Mouse (Mus musculus): ENCODE measurements around the gene Plin5.

Gene Plin5

GRCm38 (mm10) chr17:56139858-56140595, 22.6 kb upstream of the Plin5 start, which contains the start of gene Sema6b:
Sema6b (minus strand) TSS chr17:56140343.
- CTCF ChIA-PET: interaction anchor here (0.6 to 3.5 kb wide), 14 partner anchors 8 to 181 kb away, joined by 3 to 20 read pairs (median 3); partner anchors contain the start of genes Sh3gl1 (in 1 of the 4) and Yju2 (in 1 of the 4)
- POLR2A ChIA-PET: interaction anchor here in 3 of 4 experiments (0.6 to 1.9 kb wide), 13 partner anchors 9 to 931 kb away, joined by 3 to 12 read pairs (median 4); partner anchors contain the start of genes Dpp9 (in 1 of the 3), Hdgfl2 (in 1 of the 3) and Uhrf1 (in 1 of the 3)

GRCm38 (mm10) chr17:56139355-56139754, 22.0 kb upstream of the Plin5 start:
- POLR2A ChIA-PET: interaction anchor here in 3 of 4 experiments (0.6 to 1.9 kb wide), 12 partner anchors 8 to 932 kb away, joined by 3 to 12 read pairs (median 4); partner anchors contain the start of genes Dpp9 (in 1 of the 3), Hdgfl2 (in 1 of the 3) and Uhrf1 (in 1 of the 3)
- CTCF ChIA-PET: interaction anchor here in 3 of 4 experiments (0.6 to 1.5 kb wide), 5 partner anchors 14 to 68 kb away, joined by 3 to 8 read pairs (median 4); no protein-coding TSS in a partner anchor

GRCm38 (mm10) chr17:56137839-56138613, 20.6 kb upstream of the Plin5 start:
- CTCF ChIA-PET: interaction anchor here in 2 of 4 experiments (0.6 to 1.4 kb wide), 8 partner anchors 11 to 213 kb away, joined by 3 to 5 read pairs (median 4); no protein-coding TSS in a partner anchor
- POLR2A ChIA-PET: interaction anchor here in 1 of 4 experiments (1.2 to 1.5 kb wide), 3 partner anchors 22 to 213 kb away, joined by 3 to 4 read pairs (median 3); no protein-coding TSS in a partner anchor

- POLR2A ChIA-PET: no interaction called here
Observed at GRCm38 (mm10) chr17:56136558-56136957, 19.2 kb upstream of the Plin5 start.

GRCm38 (mm10) chr17:56134463-56134971, 17.1 kb upstream of the Plin5 start:
- CTCF ChIA-PET: interaction anchor here in 3 of 4 experiments (0.6 to 3.1 kb wide), 18 partner anchors 9 to 628 kb away, joined by 3 to 16 read pairs (median 4); partner anchors contain the start of genes Dpp9 (in 1 of the 3) and Lrg1 (in 1 of the 3)
- POLR2A ChIA-PET: interaction anchor here in 3 of 4 experiments (0.6 to 1.8 kb wide), 9 partner anchors 13 to 538 kb away, joined by 3 to 5 read pairs (median 3); partner anchors contain the start of genes Ebi3 (in 1 of the 3), Hdgfl2 (in 1 of the 3), Lrg1 (in 1 of the 3) and Ranbp3 (in 1 of the 3)

More at GRCm38 (mm10) chr17:56136558-56136957, 19.2 kb upstream of the Plin5 start:
- CTCF ChIA-PET: interaction anchor here in 3 of 4 experiments (0.5 to 1.7 kb wide), 7 partner anchors 11 to 490 kb away, joined by 3 to 5 read pairs (median 4); partner anchors contain the start of gene Lonp1 (in 1 of the 3)

GRCm38 (mm10) chr17:56133457-56134363, 16.3 kb upstream of the Plin5 start:
- POLR2A ChIA-PET: interaction anchor here (0.6 to 1.8 kb wide), 11 partner anchors 14 to 539 kb away, joined by 3 to 5 read pairs (median 3); partner anchors contain the start of genes Hdgfl2 (in 1 of the 4) and Ranbp3 (in 1 of the 4)
- CTCF ChIA-PET: interaction anchor here (0.5 to 3.1 kb wide), 24 partner anchors 8 to 629 kb away, joined by 3 to 16 read pairs (median 4); partner anchors contain the start of genes Dpp9 (in 1 of the 4) and Lrg1 (in 1 of the 4)

- CTCF ChIA-PET: interaction anchor here in 3 of 4 experiments (0.9 to 3.1 kb wide), 4 partner anchors 12 to 123 kb away, joined by 3 to 16 read pairs (median 7); partner anchors contain the start of gene Lrg1 (in 1 of the 3)
- POLR2A ChIA-PET: interaction anchor here in 1 of 4 experiments (0.6 kb wide), 1 partner anchor 8 kb away, joined by 3 read pairs; no protein-coding TSS in a partner anchor
Observed at GRCm38 (mm10) chr17:56132661-56133060, 15.3 kb upstream of the Plin5 start.

- ChIA-PET CTCF (interaction anchor here (0.6 to 2.6 kb wide), 89 partner anchors 8 to 533 kb away, joined by 3 to 29 read pairs (median 4); partner anchors contain the start of genes Plin5 (in 3 of the 4), Sema6b (in 3 of the 4), Dpp9 (in 2 of the 4) and Chaf1a (in 1 of the 4)), POLR2A (interaction anchor here in 3 of 4 experiments (0.6 to 1.9 kb wide), 24 partner anchors 8 to 427 kb away, joined by 3 to 9 read pairs (median 3); partner anchors contain the start of genes Chaf1a (in 1 of the 3), Hdgfl2 (in 1 of the 3), Plin5 (in 1 of the 3) and Sema6b (in 1 of the 3))
Observed at GRCm38 (mm10) chr17:56131814-56132213, 14.4 kb upstream of the Plin5 start.

- ChIA-PET CTCF (interaction anchor here (0.5 to 2.6 kb wide), 100 partner anchors 8 to 533 kb away, joined by 3 to 29 read pairs (median 4); partner anchors contain the start of genes Plin5 (in 3 of the 4), Sema6b (in 3 of the 4), Chaf1a (in 1 of the 4) and Dpp9 (in 1 of the 4)), POLR2A (interaction anchor here in 3 of 4 experiments (0.6 to 1.9 kb wide), 27 partner anchors 9 to 430 kb away, joined by 3 to 9 read pairs (median 3); partner anchors contain the start of genes Chaf1a (in 1 of the 3), Hdgfl2 (in 1 of the 3), Plin5 (in 1 of the 3) and Sema6b (in 1 of the 3))
Observed at GRCm38 (mm10) chr17:56131136-56131535, 13.7 kb upstream of the Plin5 start.

GRCm38 (mm10) chr17:56128246-56128645, 10.8 kb upstream of the Plin5 start:
- CTCF ChIA-PET: no interaction called here

GRCm38 (mm10) chr17:56126175-56126574, 8.8 kb upstream of the Plin5 start:
- POLR2A ChIA-PET: interaction anchor here in 2 of 4 experiments (1.0 to 2.1 kb wide), 5 partner anchors 9 to 115 kb away, joined by 3 to 4 read pairs (median 3); partner anchors contain the start of gene Plin5 (in 1 of the 2)
- CTCF ChIA-PET: interaction anchor here in 3 of 4 experiments (0.5 to 1.7 kb wide), 7 partner anchors 8 to 505 kb away, joined by 3 to 8 read pairs (median 4); partner anchors contain the start of gene Plin5 (in 1 of the 3)

More at GRCm38 (mm10) chr17:56128246-56128645, 10.8 kb upstream of the Plin5 start:
- POLR2A ChIA-PET: no interaction called here

- CTCF ChIA-PET: interaction anchor here (0.6 to 1.8 kb wide), 69 partner anchors 9 to 763 kb away, joined by 3 to 18 read pairs (median 5); partner anchors contain the start of genes Dpp9 (in 2 of the 4), Sema6b (in 2 of the 4), Hdgfl2 (in 1 of the 4) and Kdm4b (in 1 of the 4)
- POLR2A ChIA-PET: interaction anchor here (0.6 to 2.1 kb wide), 12 partner anchors 14 to 166 kb away, joined by 3 to 6 read pairs (median 4); partner anchors contain the start of gene Chaf1a (in 1 of the 4)
Observed at GRCm38 (mm10) chr17:56125276-56125630, 7.9 kb upstream of the Plin5 start.

GRCm38 (mm10) chr17:56124377-56125275, 7.2 kb upstream of the Plin5 start:
- ChIA-PET POLR2A (interaction anchor here (0.6 to 2.1 kb wide), 11 partner anchors 13 to 167 kb away, joined by 3 to 6 read pairs (median 4); partner anchors contain the start of gene Chaf1a (in 1 of the 4)), CTCF (interaction anchor here (0.6 to 1.8 kb wide), 69 partner anchors 9 to 763 kb away, joined by 3 to 18 read pairs (median 5); partner anchors contain the start of genes Dpp9 (in 2 of the 4), Sema6b (in 2 of the 4), Hdgfl2 (in 1 of the 4) and Kdm4b (in 1 of the 4))

GRCm38 (mm10) chr17:56123681-56124340, 6.4 kb upstream of the Plin5 start:
- CTCF ChIA-PET: interaction anchor here in 3 of 4 experiments (0.6 to 1.8 kb wide), 12 partner anchors 8 to 227 kb away, joined by 3 to 18 read pairs (median 4); no protein-coding TSS in a partner anchor
- POLR2A ChIA-PET: no interaction called here
